Mouse (Mus musculus): ENCODE measurements around the gene Atp6v0b. TPM values are rescaled to one million over a fixed set of nuclear protein-coding genes. Genes with fewer than 3 reads are reported as not detected.

Atp6v0b gene
- polyA plus RNA-seq, 1 experiment from 2014 or later = 224 TPM

GRCm38 (mm10) chr4:117923450-117923849 is 36.3 kb upstream of the Atp6v0b start:
- 56% methylated on average over 2 of the region's 2 CpGs for WGBS
- H3K36me3 ChIP-seq (ENCODE audit: control insufficient read depth, insufficient read depth, low read length) = no peaks in the 10 kb centered on the region
- H3K27me3 ChIP-seq (ENCODE audit: control insufficient read depth, insufficient read depth, low read length) = 0 out of 2 replicates have a peak, but pooled peaks cover 7% of the 10 kb centered on the region
- no peak overlapping the region for H3K4me2 ChIP-seq (ENCODE audit: low read depth, low read length)
- H3K9ac ChIP-seq (ENCODE audit: low read length) = no peak overlapping the region
- no peak overlapping the region for H3K4me3 ChIP-seq (replicated peaks; ENCODE audit: low read length)
- no peaks in the 10 kb centered on the region for H3K9me3 ChIP-seq (replicated peaks; ENCODE audit: control insufficient read depth, low read length)
- no peak for ATAC-seq (ENCODE audit: insufficient read depth, low FRiP score)
- peaks cover 13% of the 10 kb centered on the region for H3K4me1 ChIP-seq (ENCODE audit: control insufficient read depth, insufficient read depth, low read length)
- H3K27ac ChIP-seq (ENCODE audit: low read length) = no peak overlapping the region

GRCm38 (mm10) chr4:117921358-117921757 is 34.2 kb upstream of the Atp6v0b start:
- no peak for ATAC-seq (ENCODE audit: insufficient read depth, low FRiP score)
- 90% methylated on average over 2 of the region's 2 CpGs for WGBS
- no peak overlapping the region for H3K4me3 ChIP-seq (replicated peaks; ENCODE audit: low read length)

GRCm38 (mm10) chr4:117918762-117919161 is 31.6 kb upstream of the Atp6v0b start:
- Histone ChIP-seq H3K27ac (ENCODE audit: low read length) (peak overlapping the region; percentile 10; the same call in 1 of the 2 replicates), H3K9me3 (replicated peaks; ENCODE audit: control insufficient read depth, low read length) (no peaks in the 10 kb centered on the region)

More at GRCm38 (mm10) chr4:117921358-117921757, 34.2 kb upstream of the Atp6v0b start:
- Histone ChIP-seq H3K9me3 (replicated peaks; ENCODE audit: control insufficient read depth, low read length) (no peaks in the 10 kb centered on the region), H3K27me3 (ENCODE audit: control insufficient read depth, insufficient read depth, low read length) (no peaks in the 10 kb centered on the region), H3K9ac (ENCODE audit: low read length) (no peak overlapping the region), H3K4me2 (ENCODE audit: low read depth, low read length) (no peak overlapping the region), H3K36me3 (ENCODE audit: control insufficient read depth, insufficient read depth, low read length) (no peaks in the 10 kb centered on the region), H3K27ac (ENCODE audit: low read length) (no peak overlapping the region), H3K4me1 (ENCODE audit: control insufficient read depth, insufficient read depth, low read length) (peaks cover 1% of the 10 kb centered on the region; the same call in 1 of the 2 replicates)

GRCm38 (mm10) chr4:117918261-117918660 is 31.1 kb upstream of the Atp6v0b start:
- H3K27ac ChIP-seq (ENCODE audit: low read length) = peak overlapping the region; percentile 66

More at GRCm38 (mm10) chr4:117918762-117919161, 31.6 kb upstream of the Atp6v0b start:
- H3K36me3 ChIP-seq (ENCODE audit: control insufficient read depth, insufficient read depth, low read length) = no peaks in the 10 kb centered on the region
- H3K4me2 ChIP-seq (ENCODE audit: low read depth, low read length) = no peak overlapping the region
- 58% methylated on average over 5 of the region's 5 CpGs for WGBS
- no peak overlapping the region for H3K4me3 ChIP-seq (replicated peaks; ENCODE audit: low read length)
- H3K27me3 ChIP-seq (ENCODE audit: control insufficient read depth, insufficient read depth, low read length) = no peaks in the 10 kb centered on the region
- H3K9ac ChIP-seq (ENCODE audit: low read length) = no peak overlapping the region
- ATAC-seq (ENCODE audit: insufficient read depth, low FRiP score) = no peak
- peaks cover 12% of the 10 kb centered on the region for H3K4me1 ChIP-seq (ENCODE audit: control insufficient read depth, insufficient read depth, low read length)

GRCm38 (mm10) chr4:117917847-117918246 is 30.7 kb upstream of the Atp6v0b start:
- H3K27ac ChIP-seq (ENCODE audit: low read length) = peak overlapping the region; percentile 66
- H3K4me1 ChIP-seq (ENCODE audit: control insufficient read depth, insufficient read depth, low read length) = peaks cover 21% of the 10 kb centered on the region
- 79% methylated on average over 4 of the region's 4 CpGs for WGBS
- no peak overlapping the region for H3K4me2 ChIP-seq (ENCODE audit: low read depth, low read length)
- H3K4me3 ChIP-seq (replicated peaks; ENCODE audit: low read length) = no peak overlapping the region
- no peak for ATAC-seq (ENCODE audit: insufficient read depth, low FRiP score)
- H3K9me3 ChIP-seq (replicated peaks; ENCODE audit: control insufficient read depth, low read length) = no peaks in the 10 kb centered on the region
- no peak overlapping the region for H3K9ac ChIP-seq (ENCODE audit: low read length)
- H3K27me3 ChIP-seq (ENCODE audit: control insufficient read depth, insufficient read depth, low read length) = no peaks in the 10 kb centered on the region
- H3K36me3 ChIP-seq (ENCODE audit: control insufficient read depth, insufficient read depth, low read length) = no peaks in the 10 kb centered on the region

More at GRCm38 (mm10) chr4:117918261-117918660, 31.1 kb upstream of the Atp6v0b start:
- ATAC-seq (ENCODE audit: insufficient read depth, low FRiP score) = no peak
- Histone ChIP-seq H3K27me3 (ENCODE audit: control insufficient read depth, insufficient read depth, low read length) (no peaks in the 10 kb centered on the region), H3K9ac (ENCODE audit: low read length) (no peak overlapping the region), H3K4me3 (replicated peaks; ENCODE audit: low read length) (no peak overlapping the region), H3K9me3 (replicated peaks; ENCODE audit: control insufficient read depth, low read length) (no peaks in the 10 kb centered on the region), H3K36me3 (ENCODE audit: control insufficient read depth, insufficient read depth, low read length) (no peaks in the 10 kb centered on the region), H3K4me2 (ENCODE audit: low read depth, low read length) (no peak overlapping the region), H3K4me1 (ENCODE audit: control insufficient read depth, insufficient read depth, low read length) (peaks cover 17% of the 10 kb centered on the region)
- 33% methylated on average over 3 of the region's 3 CpGs for WGBS

- Histone ChIP-seq H3K27me3 (ENCODE audit: control insufficient read depth, insufficient read depth, low read length) (no peaks in the 10 kb centered on the region), H3K9ac (ENCODE audit: low read length) (no peak overlapping the region), H3K4me2 (ENCODE audit: low read depth, low read length) (no peak overlapping the region), H3K4me1 (ENCODE audit: control insufficient read depth, insufficient read depth, low read length) (peaks cover 23% of the 10 kb centered on the region), H3K9me3 (replicated peaks; ENCODE audit: control insufficient read depth, low read length) (no peaks in the 10 kb centered on the region), H3K4me3 (replicated peaks; ENCODE audit: low read length) (no peak overlapping the region), H3K36me3 (ENCODE audit: control insufficient read depth, insufficient read depth, low read length) (no peaks in the 10 kb centered on the region), H3K27ac (ENCODE audit: low read length) (no peak overlapping the region)
- 84% methylated on average over 4 of the region's 4 CpGs for WGBS
- no peak for ATAC-seq (ENCODE audit: insufficient read depth, low FRiP score)
Observed at GRCm38 (mm10) chr4:117917402-117917801, 30.3 kb upstream of the Atp6v0b start.

- Histone ChIP-seq H3K4me1 (ENCODE audit: control insufficient read depth, insufficient read depth, low read length) (peaks cover 23% of the 10 kb centered on the region), H3K4me3 (replicated peaks; ENCODE audit: low read length) (no peak overlapping the region), H3K27ac (ENCODE audit: low read length) (no peak overlapping the region), H3K36me3 (ENCODE audit: control insufficient read depth, insufficient read depth, low read length) (no peaks in the 10 kb centered on the region), H3K4me2 (ENCODE audit: low read depth, low read length) (no peak overlapping the region), H3K9me3 (replicated peaks; ENCODE audit: control insufficient read depth, low read length) (no peaks in the 10 kb centered on the region), H3K9ac (ENCODE audit: low read length) (no peak overlapping the region), H3K27me3 (ENCODE audit: control insufficient read depth, insufficient read depth, low read length) (no peaks in the 10 kb centered on the region)
- 49% methylated on average over 5 of the region's 5 CpGs for WGBS
- ATAC-seq (ENCODE audit: insufficient read depth, low FRiP score) = no peak
Observed at GRCm38 (mm10) chr4:117916386-117916785, 29.3 kb upstream of the Atp6v0b start.

- Histone ChIP-seq H3K9me3 (replicated peaks; ENCODE audit: control insufficient read depth, low read length) (no peaks in the 10 kb centered on the region), H3K36me3 (ENCODE audit: control insufficient read depth, insufficient read depth, low read length) (no peaks in the 10 kb centered on the region), H3K4me3 (replicated peaks; ENCODE audit: low read length) (peak overlapping the region; percentile 65), H3K27ac (ENCODE audit: low read length) (peak overlapping the region; percentile 81; the same call in 1 of the 2 replicates), H3K4me1 (ENCODE audit: control insufficient read depth, insufficient read depth, low read length) (peaks cover 23% of the 10 kb centered on the region), H3K9ac (ENCODE audit: low read length) (peak overlapping the region; percentile 82), H3K27me3 (ENCODE audit: control insufficient read depth, insufficient read depth, low read length) (no peaks in the 10 kb centered on the region), H3K4me2 (ENCODE audit: low read depth, low read length) (peak overlapping the region; percentile 99)
- no peak for ATAC-seq (ENCODE audit: insufficient read depth, low FRiP score)
- 4% methylated on average over 19 of the region's 19 CpGs for WGBS
Observed at GRCm38 (mm10) chr4:117915489-117916105, 28.5 kb upstream of the Atp6v0b start.

- peak within 1 kb of the TSS; percentile 82 for H3K9ac ChIP-seq (ENCODE audit: low read length)
- peak within 1 kb of the TSS; percentile 65 for H3K4me3 ChIP-seq (replicated peaks; ENCODE audit: low read length)
- peak within 1 kb of the TSS; percentile 99 for H3K4me2 ChIP-seq (ENCODE audit: low read depth, low read length)
- ATAC-seq (ENCODE audit: insufficient read depth, low FRiP score) = peak; percentile 92
- H3K4me1 ChIP-seq (ENCODE audit: control insufficient read depth, insufficient read depth, low read length) = peaks cover 23% of the 10 kb centered on the region
- no peaks in the 10 kb centered on the region for H3K27me3 ChIP-seq (ENCODE audit: control insufficient read depth, insufficient read depth, low read length)
- no peaks in the 10 kb centered on the region for H3K9me3 ChIP-seq (replicated peaks; ENCODE audit: control insufficient read depth, low read length)
- no peaks in the 10 kb centered on the region for H3K36me3 ChIP-seq (ENCODE audit: control insufficient read depth, insufficient read depth, low read length)
- under 1% methylated on average over 61 of the region's 61 CpGs for WGBS
- peak within 1 kb of the TSS; percentile 81 for H3K27ac ChIP-seq (ENCODE audit: low read length)
Observed at GRCm38 (mm10) chr4:117914591-117915442, 27.7 kb upstream of the Atp6v0b start, which contains the start of gene Ipo13. Ipo13 (minus strand) TSS chr4:117914999.

All from stomach, embryonic 16.5 days (tissue).